Mouse (Mus musculus) telencephalon, adult 2 months (tissue): ENCODE measurements at regions not wholly inside any gene's neighbourhood (a gene's known extent, or its start where the extent isn't known, plus 50 kb on each side); places are given as distances from the start of the nearest gene placed in this dataset.

Source experiments
- DNase-seq: peaks from one replicate; pipeline ENCODE4 v3.0.0-alpha.2; 2011; ENCODE audit warnings: low read depth, low spot score

GRCm38 (mm10) chr19:21146860-21147390, 125.2 kb upstream of the Zfand5 start:
- no peak for DNase-seq

- no peak for DNase-seq
Observed at GRCm38 (mm10) chr19:21144659-21145283, 127.3 kb upstream of the Zfand5 start.

GRCm38 (mm10) chr19:21143970-21144595, 128.0 kb upstream of the Zfand5 start:
- DNase-seq = no peak

- DNase-seq = no peak
Observed at GRCm38 (mm10) chr19:21140456-21140855, 131.6 kb upstream of the Zfand5 start.

- DNase-seq = no peak
Observed at GRCm38 (mm10) chr19:21138998-21139495, 133.0 kb upstream of the Zfand5 start.

GRCm38 (mm10) chr19:21136756-21137155, 135.3 kb upstream of the Zfand5 start:
- no peak for DNase-seq

- no peak for DNase-seq
Observed at GRCm38 (mm10) chr19:21135998-21136380, 136.1 kb upstream of the Zfand5 start.

GRCm38 (mm10) chr19:21135297-21135997, 136.6 kb upstream of the Zfand5 start:
- no peak for DNase-seq

GRCm38 (mm10) chr19:21129653-21130052, 142.4 kb upstream of the Zfand5 start:
- DNase-seq = no peak

- DNase-seq = no peak
Observed at GRCm38 (mm10) chr19:21127079-21127745, 144.9 kb upstream of the Zfand5 start.

- no peak for DNase-seq
Observed at GRCm38 (mm10) chr19:21126670-21127069, 145.4 kb upstream of the Zfand5 start.

GRCm38 (mm10) chr19:21119477-21119876, 152.6 kb upstream of the Zfand5 start:
- DNase-seq = no peak

GRCm38 (mm10) chr19:21118782-21119181, 153.3 kb upstream of the Zfand5 start:
- DNase-seq = no peak

GRCm38 (mm10) chr19:21115693-21116092, 156.4 kb upstream of the Zfand5 start:
- DNase-seq = no peak

GRCm38 (mm10) chr19:21111836-21112235, 157.8 kb upstream of the Tmc1 start:
- DNase-seq = no peak

- DNase-seq = no peak
Observed at GRCm38 (mm10) chr19:21108311-21108710, 154.3 kb upstream of the Tmc1 start.

GRCm38 (mm10) chr19:21107741-21108140, 153.7 kb upstream of the Tmc1 start:
- no peak for DNase-seq

- no peak for DNase-seq
Observed at GRCm38 (mm10) chr19:21107275-21107674, 153.3 kb upstream of the Tmc1 start.

GRCm38 (mm10) chr19:21106766-21107165, 152.8 kb upstream of the Tmc1 start:
- DNase-seq = no peak

GRCm38 (mm10) chr19:21106241-21106669, 152.3 kb upstream of the Tmc1 start:
- no peak for DNase-seq

- DNase-seq = no peak
Observed at GRCm38 (mm10) chr19:21105004-21105403, 151.0 kb upstream of the Tmc1 start.

GRCm38 (mm10) chr19:21104462-21104936, 150.5 kb upstream of the Tmc1 start:
- no peak for DNase-seq
